Mouse (Mus musculus) C2C12 (cell line): ENCODE data around the gene Rps29.

Experiments
- CTCF ChIP-seq: IDR thresholded peaks from one replicate; pipeline ENCODE4 v1.5.1; 2011; ENCODE audit not compliant: control insufficient read depth, insufficient read depth, insufficient read length
- FOSL1 ChIP-seq: IDR thresholded peaks from one replicate; pipeline ENCODE4 v1.8.0; 2011; ENCODE audit warnings: mild to moderate bottlenecking, low read length; ENCODE audit not compliant: poor library complexity, insufficient read depth, severe bottlenecking
- MAX ChIP-seq: IDR thresholded peaks from one replicate; pipeline ENCODE4 v1.6.1; 2011; ENCODE audit warnings: mild to moderate bottlenecking, control low read depth
- MYOD1 ChIP-seq: IDR thresholded peaks from one replicate; pipeline ENCODE4 v1.6.1; 2011; ENCODE audit warnings: low read depth; ENCODE audit not compliant: control insufficient read depth, insufficient read length
- USF1 ChIP-seq: IDR thresholded peaks from one replicate; pipeline ENCODE4 v1.6.1; 2011; ENCODE audit warnings: low read depth, mild to moderate bottlenecking, control low read depth, moderate library complexity

- TF ChIP-seq CTCF (no peak), USF1 (no peak), MYOD1 (no peak), MAX (no peak), FOSL1 (no peak)
Measured at GRCm38 (mm10) chr12:69190522-69190921, 31.5 kb upstream of the Rps29 start.
